Mouse (Mus musculus) C2C12 (cell line): ENCODE measurements at regions not wholly inside any gene's neighbourhood (a gene's known extent, or its start where the extent isn't known, plus 50 kb on each side); places are given as distances from the start of the nearest gene placed in this dataset.

Experiments used
- H3K27me3 ChIP-seq: one replicate; pipeline ENCODE4 v1.6.1; 2011; ENCODE audit not compliant: control insufficient read depth, insufficient read depth, insufficient read length
- H3K36me3 ChIP-seq: one replicate; pipeline ENCODE4 v1.6.1; 2011; ENCODE audit not compliant: control insufficient read depth, insufficient read depth
- H3K4me3 ChIP-seq: one replicate; pipeline ENCODE4 v1.5.1; 2011; ENCODE audit warnings: mild to moderate bottlenecking, control low read depth; ENCODE audit not compliant: poor library complexity, insufficient read depth, severe bottlenecking
- H3K79me2 ChIP-seq: one replicate; pipeline ENCODE4 v1.6.1; 2011; ENCODE audit not compliant: control insufficient read depth, insufficient read depth
- H3K79me3 ChIP-seq: one replicate; pipeline ENCODE4 v1.6.1; 2011; ENCODE audit warnings: low read depth, control low read depth
- H3ac ChIP-seq: one replicate; pipeline ENCODE3; 2011; ENCODE audit warnings: low read depth; ENCODE audit not compliant: control insufficient read depth, insufficient read length
- CEBPB ChIP-seq: IDR thresholded peaks from one replicate; pipeline ENCODE4 v1.6.1; 2011; ENCODE audit warnings: low read depth, mild to moderate bottlenecking, control low read depth, moderate library complexity
- CTCF ChIP-seq: IDR thresholded peaks from one replicate; pipeline ENCODE4 v1.5.1; 2011; ENCODE audit not compliant: control insufficient read depth, insufficient read depth, insufficient read length
- FOSL1 ChIP-seq: IDR thresholded peaks from one replicate; pipeline ENCODE4 v1.8.0; 2011; ENCODE audit warnings: mild to moderate bottlenecking, low read length; ENCODE audit not compliant: poor library complexity, insufficient read depth, severe bottlenecking
- MAX ChIP-seq: IDR thresholded peaks from one replicate; pipeline ENCODE4 v1.6.1; 2011; ENCODE audit warnings: mild to moderate bottlenecking, control low read depth
- MYOD1 ChIP-seq: IDR thresholded peaks from one replicate; pipeline ENCODE4 v1.6.1; 2011; ENCODE audit warnings: low read depth; ENCODE audit not compliant: control insufficient read depth, insufficient read length
- MYOG ChIP-seq: IDR thresholded peaks from one replicate; pipeline ENCODE4 v1.6.1; 2011; ENCODE audit not compliant: control insufficient read depth, insufficient read length; ENCODE audit errors: extremely low read depth
- USF1 ChIP-seq: IDR thresholded peaks from one replicate; pipeline ENCODE4 v1.6.1; 2011; ENCODE audit warnings: low read depth, mild to moderate bottlenecking, control low read depth, moderate library complexity

GRCm38 (mm10) chr2:137608506-137608905, 492.1 kb upstream of the Jag1 start:
- H3K79me3 ChIP-seq, result no peaks in the 10 kb centered on the region
- H3K79me2 ChIP-seq, result no peaks in the 10 kb centered on the region
- no peaks in the 10 kb centered on the region for H3K36me3 ChIP-seq
- H3K4me3 ChIP-seq, result no peak overlapping the region
- H3K27me3 ChIP-seq, result no peaks in the 10 kb centered on the region
- TF ChIP-seq CTCF (no peak), FOSL1 (no peak), USF1 (no peak), CEBPB (no peak), MYOD1 (no peak), MYOG (no peak), MAX (no peak)
- no peak overlapping the region for H3ac ChIP-seq

- no peaks in the 10 kb centered on the region for H3K79me2 ChIP-seq
- H3ac ChIP-seq, result no peak overlapping the region
- no peaks in the 10 kb centered on the region for H3K36me3 ChIP-seq
- no peak overlapping the region for H3K4me3 ChIP-seq
- H3K79me3 ChIP-seq, result no peaks in the 10 kb centered on the region
- no peak for TF ChIP-seq CEBPB
- TF ChIP-seq FOSL1, result peak; percentile 21
- no peak for TF ChIP-seq MYOG
- TF ChIP-seq MYOD1, result no peak
- TF ChIP-seq CTCF, result no peak
- TF ChIP-seq MAX, result peak; percentile 33
- no peak for TF ChIP-seq USF1
- no peaks in the 10 kb centered on the region for H3K27me3 ChIP-seq
Measured at GRCm38 (mm10) chr2:137598136-137598535, 481.7 kb upstream of the Jag1 start.

- Histone ChIP-seq H3K79me2 (no peaks in the 10 kb centered on the region), H3K36me3 (no peaks in the 10 kb centered on the region), H3K27me3 (no peaks in the 10 kb centered on the region), H3ac (no peak overlapping the region), H3K4me3 (no peak overlapping the region), H3K79me3 (no peaks in the 10 kb centered on the region)
- no peak for TF ChIP-seq FOSL1
- peak; percentile 33 for TF ChIP-seq CEBPB
- TF ChIP-seq USF1, result no peak
- TF ChIP-seq MYOG, result no peak
- TF ChIP-seq CTCF, result no peak
- peak; percentile 20 for TF ChIP-seq MAX
- TF ChIP-seq MYOD1, result no peak
Measured at GRCm38 (mm10) chr2:137594509-137594908, 478.1 kb upstream of the Jag1 start.

- Histone ChIP-seq H3K79me2 (no peaks in the 10 kb centered on the region), H3K4me3 (no peak overlapping the region)
- no peak for TF ChIP-seq FOSL1
Measured at GRCm38 (mm10) chr2:137591551-137591950, 475.1 kb upstream of the Jag1 start.

GRCm38 (mm10) chr2:137581491-137581890, 465.0 kb upstream of the Jag1 start:
- no peak overlapping the region for H3K4me3 ChIP-seq
- no peaks in the 10 kb centered on the region for H3K79me2 ChIP-seq
- TF ChIP-seq FOSL1 (no peak), CTCF (no peak), USF1 (no peak), MYOD1 (no peak), MYOG (no peak), MAX (no peak), CEBPB (no peak)
- H3K36me3 ChIP-seq, result no peaks in the 10 kb centered on the region
- H3K27me3 ChIP-seq, result no peaks in the 10 kb centered on the region
- no peak overlapping the region for H3ac ChIP-seq
- no peaks in the 10 kb centered on the region for H3K79me3 ChIP-seq

More at GRCm38 (mm10) chr2:137591551-137591950, 475.1 kb upstream of the Jag1 start:
- H3K79me3 ChIP-seq, result no peaks in the 10 kb centered on the region
- H3K36me3 ChIP-seq, result no peaks in the 10 kb centered on the region
- no peaks in the 10 kb centered on the region for H3K27me3 ChIP-seq
- H3ac ChIP-seq, result no peak overlapping the region

- TF ChIP-seq CTCF (no peak), MYOG (no peak), FOSL1 (no peak), USF1 (no peak), MAX (no peak), MYOD1 (no peak), CEBPB (no peak)
- no peaks in the 10 kb centered on the region for H3K36me3 ChIP-seq
- no peak overlapping the region for H3K4me3 ChIP-seq
- H3K27me3 ChIP-seq, result no peaks in the 10 kb centered on the region
- H3K79me2 ChIP-seq, result no peaks in the 10 kb centered on the region
- no peak overlapping the region for H3ac ChIP-seq
- H3K79me3 ChIP-seq, result no peaks in the 10 kb centered on the region
Measured at GRCm38 (mm10) chr2:137575750-137576149, 459.3 kb upstream of the Jag1 start.
